In genomic region chr12:107724467-107724866, GRCm38 (mm10) we compare ENCODE assay signal across 25 mouse cellular contexts.
A peak's percentile ranks its signal among the peaks of the same experiment; 100 is the strongest.
DNase-seq lines count a peak whose midpoint lies in the region; ATAC-seq and TF ChIP-seq lines count a peak whose summit lies in the region.
"Had no signal": no experiment of that assay in that cellular context is flagged by ENCODE, and none has a peak within 500 bp of the region (broad histone marks: within the 10 kb centered on the region; RNA-seq: fewer than 3 reads in every experiment).

No protein-coding gene starts in this region.

- H3K36me3 ChIP-seq in forebrain, embryonic 12.5 days (replicated peaks): no peaks in the 10 kb centered on the region
- no peaks in the 10 kb centered on the region for H3K36me3 ChIP-seq in forebrain, embryonic 13.5 days (ENCODE audit: poor library complexity, severe bottlenecking)
- H3K36me3 ChIP-seq in stomach, embryonic 14.5 days (ENCODE audit: control insufficient read depth, insufficient read depth, low read length): no peaks in the 10 kb centered on the region
- no peaks in the 10 kb centered on the region for H3K36me3 ChIP-seq in stomach, postnatal 0 days (ENCODE audit: control insufficient read depth, insufficient read depth, low read length)
- no peaks in the 10 kb centered on the region for H3K36me3 ChIP-seq in limb, embryonic 10.5 days
- H3K36me3 ChIP-seq in midbrain, embryonic 16.5 days (ENCODE audit: control insufficient read depth, insufficient read depth, low read length): no peaks in the 10 kb centered on the region
- H3K36me3 ChIP-seq: forebrain, embryonic 15.5 days; heart, embryonic 12.5 days; intestine, embryonic 15.5 days; limb, embryonic 13.5 days; liver, embryonic 12.5 days had no signal

- H3K4me1 ChIP-seq in forebrain, embryonic 12.5 days: peaks cover 20% of the 10 kb centered on the region
- H3K4me1 ChIP-seq in forebrain, embryonic 13.5 days: peaks cover 14% of the 10 kb centered on the region
- H3K4me1 ChIP-seq in stomach, embryonic 14.5 days (ENCODE audit: control insufficient read depth, insufficient read depth, low read length): peaks cover 9% of the 10 kb centered on the region; the same call in 1 of the 2 replicates
- no peaks in the 10 kb centered on the region for H3K4me1 ChIP-seq in stomach, postnatal 0 days (replicated peaks; ENCODE audit: control insufficient read depth, insufficient read depth)
- H3K4me1 ChIP-seq in limb, embryonic 10.5 days: peaks cover 36% of the 10 kb centered on the region
- peaks cover 15% of the 10 kb centered on the region for H3K4me1 ChIP-seq in midbrain, embryonic 16.5 days (ENCODE audit: control insufficient read depth, insufficient read depth, low read length)
- H3K4me1 ChIP-seq: heart, embryonic 12.5 days; intestine, embryonic 15.5 days; liver, embryonic 12.5 days had no signal

- no peak for TF ChIP-seq CTCF in stomach, postnatal 0 days (IDR thresholded peaks at IDR 0.05; ENCODE audit: low read depth)

- 0 out of 2 replicates have a peak, but pooled peaks have one; percentile 36 for ATAC-seq in forebrain, embryonic 12.5 days (ENCODE audit: low FRiP score)
- ATAC-seq in forebrain, embryonic 13.5 days: no peak
- ATAC-seq in stomach, embryonic 14.5 days (ENCODE audit: insufficient number of reproducible peaks, insufficient read depth, low FRiP score, low read depth): peak; percentile 19; the same call in 1 of the 2 replicates
- ATAC-seq in stomach, postnatal 0 days (ENCODE audit: low FRiP score, low TSS enrichment): no peak
- ATAC-seq in midbrain, embryonic 16.5 days: 0 out of 2 replicates have a peak, but pooled peaks have one; percentile 22
- ATAC-seq: CD4-positive, CD25-positive, alpha-beta regulatory T cell, adult 4 months; forebrain, embryonic 15.5 days; intestine, embryonic 15.5 days; liver, embryonic 12.5 days had no signal

- DNase-seq in stomach, postnatal 0 days (ENCODE audit: low spot score): no peak
- DNase-seq in limb, embryonic 10.5 days (ENCODE audit: low spot score): no peak
- DNase-seq in spleen, postnatal 4 days (ENCODE audit: low spot score in 2 of 2): no peak
- no peak for DNase-seq in ovary, postnatal 14 days (ENCODE audit: low spot score)
- DNase-seq: cerebellum, adult 18-20 months; cerebellum, postnatal 14 days; gastrocnemius, postnatal 10 days; heart, adult 11 months; heart, postnatal 10 days; kidney, postnatal 36 days; lung, adult 18-20 months; lung, postnatal 10 days; right cerebral cortex, postnatal 14 days had no signal

- 45% methylated on average over 8 of the region's 8 CpGs for WGBS in forebrain, embryonic 12.5 days
- WGBS in forebrain, embryonic 13.5 days: 50% methylated on average over 8 of the region's 8 CpGs
- WGBS in stomach, embryonic 14.5 days: 37% methylated on average over 8 of the region's 8 CpGs
- WGBS in stomach, postnatal 0 days: 48% methylated on average over 8 of the region's 8 CpGs
- 69% methylated on average over 8 of the region's 8 CpGs for WGBS in limb, embryonic 10.5 days
- 26% methylated on average over 8 of the region's 8 CpGs for WGBS in midbrain, embryonic 16.5 days

- peaks cover 5% of the 10 kb centered on the region; the same call in 1 of the 2 replicates for H3K27me3 ChIP-seq in forebrain, embryonic 12.5 days
- H3K27me3 ChIP-seq in forebrain, embryonic 13.5 days: no peaks in the 10 kb centered on the region
- H3K27me3 ChIP-seq in stomach, embryonic 14.5 days (ENCODE audit: control insufficient read depth, insufficient read depth, low read length): no peaks in the 10 kb centered on the region
- H3K27me3 ChIP-seq in stomach, postnatal 0 days (ENCODE audit: control insufficient read depth, insufficient read depth, low read length): no peaks in the 10 kb centered on the region
- no peaks in the 10 kb centered on the region for H3K27me3 ChIP-seq in limb, embryonic 10.5 days (ENCODE audit: low read depth, poor library complexity, severe bottlenecking)
- H3K27me3 ChIP-seq in midbrain, embryonic 16.5 days (ENCODE audit: control insufficient read depth, insufficient read depth, low read depth, low read length): no peaks in the 10 kb centered on the region
- H3K27me3 ChIP-seq: forebrain, embryonic 15.5 days; heart, embryonic 12.5 days; intestine, embryonic 15.5 days; limb, embryonic 13.5 days; liver, embryonic 12.5 days had no signal

- no peak overlapping the region for H3K27ac ChIP-seq in forebrain, embryonic 12.5 days
- no peak overlapping the region for H3K27ac ChIP-seq in forebrain, embryonic 13.5 days
- H3K27ac ChIP-seq in stomach, embryonic 14.5 days (ENCODE audit: low read length): no peak overlapping the region
- no peak overlapping the region for H3K27ac ChIP-seq in stomach, postnatal 0 days (replicated peaks)
- H3K27ac ChIP-seq in limb, embryonic 10.5 days: peak overlapping the region; percentile 77; the same call in 1 of the 2 replicates
- H3K27ac ChIP-seq in midbrain, embryonic 16.5 days (ENCODE audit: low read length): peak overlapping the region; percentile 45
- H3K27ac ChIP-seq: hindbrain, embryonic 14.5 days; intestine, embryonic 15.5 days; limb, embryonic 13.5 days; liver, embryonic 12.5 days had no signal

- H3K4me3 ChIP-seq in forebrain, embryonic 12.5 days (replicated peaks): no peak overlapping the region
- no peak overlapping the region for H3K4me3 ChIP-seq in forebrain, embryonic 13.5 days
- no peak overlapping the region for H3K4me3 ChIP-seq in stomach, embryonic 14.5 days (ENCODE audit: low read depth, low read length)
- H3K4me3 ChIP-seq in stomach, postnatal 0 days (ENCODE audit: low read depth, low read length): no peak overlapping the region
- no peak overlapping the region for H3K4me3 ChIP-seq in limb, embryonic 10.5 days
- no peak overlapping the region for H3K4me3 ChIP-seq in midbrain, embryonic 16.5 days (ENCODE audit: low read depth, low read length)
- H3K4me3 ChIP-seq: erythroblast, embryonic 14.5 days; forebrain, embryonic 15.5 days; heart, embryonic 12.5 days; intestine, embryonic 15.5 days; limb, embryonic 13.5 days; liver, embryonic 12.5 days had no signal

- TF ChIP-seq EP300 in stomach, postnatal 0 days (optimal IDR thresholded peaks at IDR 0.05): no peak

- no peak overlapping the region for H3K4me2 ChIP-seq in forebrain, embryonic 12.5 days
- H3K4me2 ChIP-seq in forebrain, embryonic 13.5 days: no peak overlapping the region
- H3K4me2 ChIP-seq in stomach, embryonic 14.5 days (replicated peaks; ENCODE audit: low read depth, low read length): no peak overlapping the region
- H3K4me2 ChIP-seq in stomach, postnatal 0 days (replicated peaks; ENCODE audit: low read depth): no peak overlapping the region
- H3K4me2 ChIP-seq in midbrain, embryonic 16.5 days (ENCODE audit: low read length): peak overlapping the region; percentile 5; the same call in 1 of the 2 replicates
- H3K4me2 ChIP-seq: forebrain, embryonic 15.5 days; heart, embryonic 12.5 days; hindbrain, embryonic 14.5 days; intestine, embryonic 15.5 days; limb, embryonic 13.5 days; liver, embryonic 12.5 days had no signal

- H3K9me3 ChIP-seq in forebrain, embryonic 12.5 days: no peaks in the 10 kb centered on the region
- H3K9me3 ChIP-seq in forebrain, embryonic 13.5 days (replicated peaks): no peaks in the 10 kb centered on the region
- H3K9me3 ChIP-seq in stomach, embryonic 14.5 days (ENCODE audit: control insufficient read depth, low read depth, low read length): no peaks in the 10 kb centered on the region
- H3K9me3 ChIP-seq in stomach, postnatal 0 days (ENCODE audit: control insufficient read depth, low read length): no peaks in the 10 kb centered on the region
- no peaks in the 10 kb centered on the region for H3K9me3 ChIP-seq in limb, embryonic 10.5 days (replicated peaks)
- no peaks in the 10 kb centered on the region for H3K9me3 ChIP-seq in midbrain, embryonic 16.5 days (replicated peaks; ENCODE audit: control insufficient read depth, low read length, poor library complexity, severe bottlenecking)
- H3K9me3 ChIP-seq: forebrain, embryonic 15.5 days; intestine, embryonic 15.5 days; limb, embryonic 13.5 days had no signal

- H3K9ac ChIP-seq in forebrain, embryonic 12.5 days: no peak overlapping the region
- H3K9ac ChIP-seq in forebrain, embryonic 13.5 days: no peak overlapping the region
- no peak overlapping the region for H3K9ac ChIP-seq in stomach, embryonic 14.5 days (replicated peaks; ENCODE audit: low read depth, low read length)
- no peak overlapping the region for H3K9ac ChIP-seq in stomach, postnatal 0 days (ENCODE audit: low read length)
- no peak overlapping the region; the same call in 1 of the 2 replicates for H3K9ac ChIP-seq in midbrain, embryonic 16.5 days (ENCODE audit: low read depth, low read length)
- H3K9ac ChIP-seq: forebrain, embryonic 15.5 days; heart, embryonic 12.5 days; hindbrain, embryonic 14.5 days; intestine, embryonic 15.5 days; limb, embryonic 13.5 days; liver, embryonic 12.5 days had no signal

Comparison
In these comparisons a context has a peak if more than half of its experiments do, and no peak if none do; other contexts are left out.
1. ATAC-seq: peak in forebrain, embryonic 12.5 days (single experiment), stomach, embryonic 14.5 days (single experiment) and midbrain, embryonic 16.5 days (single experiment); none in forebrain, embryonic 13.5 days (single experiment) and stomach, postnatal 0 days (single experiment).
2. H3K27ac ChIP-seq: peak in limb, embryonic 10.5 days (single experiment) and midbrain, embryonic 16.5 days (single experiment); none in forebrain, embryonic 12.5 days (single experiment), forebrain, embryonic 13.5 days (single experiment), stomach, embryonic 14.5 days (single experiment) and stomach, postnatal 0 days (single experiment).